Mouse (Mus musculus): ENCODE measurements around the gene Wwc2.

DNA sequence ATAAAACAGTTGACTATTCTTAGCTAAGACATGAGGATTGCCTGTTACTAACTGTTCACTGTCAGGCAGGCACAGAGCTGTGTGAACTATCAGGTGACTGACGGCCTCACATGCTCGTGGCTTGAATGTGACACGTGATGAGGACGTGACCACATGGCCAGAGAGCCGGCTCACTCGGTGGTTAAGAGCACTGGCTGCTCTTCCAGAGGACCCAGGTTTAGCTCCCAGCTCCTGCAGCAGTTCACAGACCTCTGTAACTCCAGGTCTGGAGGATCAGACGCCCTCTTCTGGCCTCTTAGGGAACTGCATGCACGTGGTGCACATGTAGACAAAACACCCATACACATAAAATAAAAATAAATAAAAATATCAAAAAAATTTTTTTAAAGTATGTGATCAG lies 140.9 kb downstream of the Wwc2 start:
- TF ChIP-seq POLR2A (IDR thresholded peaks at IDR 0.05; ENCODE audit: control insufficient read depth, low read depth, low read length) (no peak), CTCF (IDR thresholded peaks at IDR 0.05; ENCODE audit: control insufficient read depth, insufficient read depth, insufficient replicate concordance, low read depth, low read length) (peak; percentile 52; the same call in 1 of the 2 replicates)
